Mouse (Mus musculus): ENCODE data around the gene Snrpa. TPM values are rescaled to one million over a fixed set of nuclear protein-coding genes. Genes with fewer than 3 reads are reported as not detected.

Snrpa gene
- polyA plus RNA-seq, 1 experiment from 2014 or later = 245 TPM

DNA sequence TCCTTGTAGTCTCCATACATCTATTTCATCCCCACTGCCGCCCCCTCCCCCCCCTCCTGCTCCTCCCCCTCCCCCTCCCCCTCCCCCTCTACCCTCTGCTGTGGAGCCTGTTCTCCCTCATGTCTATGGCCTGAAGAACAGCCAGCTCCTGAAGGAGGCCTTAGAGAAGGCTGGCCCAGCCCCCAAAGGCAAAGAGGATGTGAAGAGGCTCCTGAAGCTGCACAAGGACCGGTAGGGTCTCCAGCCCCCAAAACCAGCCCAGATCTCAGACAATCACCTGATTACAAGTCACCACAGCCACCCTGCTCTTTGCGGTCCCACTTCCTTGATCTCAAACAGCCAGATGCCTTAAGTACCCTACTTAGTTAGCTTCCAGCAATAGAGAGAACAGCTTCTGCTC is 1.1 kb upstream of the Snrpa start:
- ATAC-seq = no peak
- Histone ChIP-seq H3K27me3 (no peaks in the 10 kb centered on the region), H3K4me2 (replicated peaks) (no peak overlapping the region), H3K4me3 (replicated peaks) (no peak overlapping the region), H3K4me1 (replicated peaks) (peaks cover 30% of the 10 kb centered on the region), H3K27ac (no peak overlapping the region), H3K36me3 (peaks cover 37% of the 10 kb centered on the region), H3K9ac (replicated peaks) (no peak overlapping the region), H3K9me3 (no peaks in the 10 kb centered on the region)
- WGBS = 84% methylated on average over 3 of the region's 3 CpGs

DNA sequence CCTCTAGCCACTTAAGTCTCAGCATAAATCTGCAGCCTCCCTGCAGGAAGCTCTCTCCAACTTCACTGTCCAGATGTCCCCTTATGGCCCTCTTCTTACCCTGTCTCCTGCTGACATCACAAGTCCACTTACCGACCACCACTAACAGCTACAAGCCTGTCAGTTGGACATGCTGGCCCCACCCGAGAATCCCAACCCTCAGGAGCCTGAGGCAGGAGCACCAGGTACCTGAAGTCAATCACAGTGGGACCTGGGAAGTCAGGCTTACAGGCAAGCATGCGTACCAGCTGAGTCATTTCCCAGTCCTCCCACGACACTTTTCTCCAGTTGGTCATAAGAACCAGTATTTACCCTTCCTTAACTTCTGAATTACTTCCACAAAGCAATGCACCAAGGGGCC is 2.3 kb downstream of the Snrpa start:
- H3K4me3 ChIP-seq (replicated peaks) = peak overlapping the region; percentile 5
- no peak overlapping the region for H3K27ac ChIP-seq
- peak overlapping the region; percentile 44 for H3K9ac ChIP-seq (replicated peaks)
- WGBS = 88% methylated on average over 4 of the region's 4 CpGs
- ATAC-seq = no peak
- peaks cover 61% of the 10 kb centered on the region for H3K36me3 ChIP-seq
- H3K4me2 ChIP-seq (replicated peaks) = peak overlapping the region; percentile 95
- H3K4me1 ChIP-seq (replicated peaks) = peaks cover 30% of the 10 kb centered on the region
- no peaks in the 10 kb centered on the region for H3K27me3 ChIP-seq
- no peaks in the 10 kb centered on the region for H3K9me3 ChIP-seq

DNA sequence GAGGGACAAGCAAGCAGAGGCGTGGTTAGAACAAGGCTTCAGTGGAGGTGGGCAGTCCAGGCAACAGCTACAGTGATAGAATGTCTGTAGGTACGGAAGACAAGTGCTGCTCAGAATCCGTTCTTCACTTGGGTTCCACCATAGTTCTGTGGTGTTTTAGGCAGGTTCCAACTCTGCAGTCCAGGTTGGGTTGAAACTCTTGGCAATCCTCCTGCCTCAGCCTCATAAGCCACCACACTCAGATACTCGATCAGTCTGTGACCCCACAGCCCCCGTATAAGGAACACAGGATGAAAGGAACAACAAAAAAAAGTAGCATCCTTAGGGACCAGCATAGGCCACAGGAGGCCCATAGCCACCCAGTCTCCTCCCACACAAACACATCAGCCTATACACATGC is 3.6 kb downstream of the Snrpa start:
- no peak overlapping the region for H3K27ac ChIP-seq
- no peak overlapping the region for H3K4me2 ChIP-seq (replicated peaks)
- no peaks in the 10 kb centered on the region for H3K27me3 ChIP-seq
- H3K9me3 ChIP-seq = no peaks in the 10 kb centered on the region
- no peak for ATAC-seq
- no peak overlapping the region for H3K4me3 ChIP-seq (replicated peaks)
- WGBS = 93% methylated on average over 5 of the region's 5 CpGs
- H3K36me3 ChIP-seq = peaks cover 68% of the 10 kb centered on the region
- peaks cover 30% of the 10 kb centered on the region for H3K4me1 ChIP-seq (replicated peaks)
- H3K9ac ChIP-seq (replicated peaks) = no peak overlapping the region

DNA sequence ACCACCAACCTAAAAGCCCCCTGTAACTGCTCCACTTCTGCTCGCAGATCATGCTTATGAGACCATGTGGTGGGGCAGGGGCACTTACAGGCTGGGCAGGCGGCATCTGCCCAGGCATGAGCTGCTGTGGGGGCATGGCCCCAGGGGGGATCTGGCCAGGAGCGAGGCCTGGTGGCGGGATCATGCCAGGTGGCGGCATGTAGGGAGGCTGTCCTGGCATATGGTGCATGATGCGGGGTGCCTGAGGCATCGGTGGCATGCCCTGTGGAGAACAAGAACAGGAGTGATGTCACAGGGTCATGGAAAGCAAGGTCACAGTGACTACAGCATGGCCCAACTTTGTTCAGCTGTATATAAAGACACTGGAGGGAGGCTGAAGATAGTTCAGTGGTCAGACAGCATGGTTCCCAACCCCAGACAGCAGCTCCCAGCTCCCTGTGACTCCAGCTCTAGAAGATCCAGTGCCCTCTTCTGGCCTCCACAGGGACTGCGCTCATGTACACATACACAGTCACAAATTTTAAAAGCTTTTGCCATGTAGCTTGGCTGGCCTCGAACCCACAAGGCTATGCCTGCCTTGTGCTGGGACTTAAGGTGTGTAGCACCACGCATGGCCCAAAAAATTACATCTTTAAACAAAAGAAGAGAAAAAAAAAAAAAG is 6.7 kb downstream of the Snrpa start:
- Histone ChIP-seq H3K27me3 (no peaks in the 10 kb centered on the region), H3K4me1 (replicated peaks) (peaks cover 16% of the 10 kb centered on the region), H3K9ac (replicated peaks) (no peak overlapping the region), H3K36me3 (peaks cover 97% of the 10 kb centered on the region), H3K4me2 (replicated peaks) (no peak overlapping the region), H3K4me3 (replicated peaks) (no peak overlapping the region), H3K9me3 (no peaks in the 10 kb centered on the region), H3K27ac (no peak overlapping the region)
- WGBS = 93% methylated on average over 10 of the region's 10 CpGs
- ATAC-seq = peak; percentile 31; the same call in 1 of the 2 replicates

DNA sequence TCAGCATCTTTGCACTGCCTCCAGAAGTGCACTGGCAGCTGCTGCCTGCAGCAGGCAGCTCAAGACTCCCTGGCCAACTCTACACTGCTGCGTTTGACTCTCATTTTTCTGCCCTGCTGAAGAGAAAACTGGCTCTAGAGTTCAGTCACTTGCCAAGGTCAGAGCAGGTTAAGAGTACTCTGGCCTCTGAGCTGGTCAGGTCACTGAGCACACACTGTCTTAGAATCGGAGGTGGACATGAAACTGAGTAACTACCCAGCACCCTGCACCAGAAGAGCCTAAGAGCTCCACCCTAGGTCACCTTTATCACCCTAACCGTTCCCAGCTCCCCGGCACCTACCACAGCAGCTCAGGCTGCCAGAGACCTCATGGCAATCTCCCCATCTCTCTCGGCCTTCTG is 10.1 kb downstream of the Snrpa start:
- peaks cover 80% of the 10 kb centered on the region for H3K36me3 ChIP-seq
- no peak overlapping the region for H3K9ac ChIP-seq (replicated peaks)
- H3K4me1 ChIP-seq (replicated peaks) = no peaks in the 10 kb centered on the region; the same call in 1 of the 2 replicates
- no peaks in the 10 kb centered on the region for H3K9me3 ChIP-seq
- H3K4me3 ChIP-seq (replicated peaks) = no peak overlapping the region
- H3K27ac ChIP-seq = no peak overlapping the region
- H3K27me3 ChIP-seq = no peaks in the 10 kb centered on the region
- 93% methylated on average over 5 of the region's 5 CpGs for WGBS
- H3K4me2 ChIP-seq (replicated peaks) = no peak overlapping the region
- ATAC-seq = no peak

DNA sequence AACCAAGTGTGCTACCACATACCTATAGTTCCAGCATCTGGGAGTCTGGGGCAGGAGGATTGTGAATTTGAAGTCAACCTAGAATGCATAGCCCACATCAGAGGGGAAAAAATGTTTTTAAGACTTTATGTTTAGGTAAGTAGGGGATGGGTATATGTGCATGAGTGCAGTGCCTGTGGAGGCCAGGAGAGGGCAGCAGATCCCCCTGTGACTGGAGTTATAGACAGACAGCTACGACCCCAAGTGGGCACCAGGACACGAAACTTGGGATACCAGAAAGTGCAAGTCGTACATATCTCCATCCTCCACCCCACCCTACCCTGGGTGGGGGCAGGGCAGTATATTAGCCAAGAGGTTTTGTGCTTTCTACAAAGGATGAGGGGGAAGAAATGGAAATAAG is 11.1 kb downstream of the Snrpa start:
- Histone ChIP-seq H3K27ac (no peak overlapping the region), H3K9me3 (no peaks in the 10 kb centered on the region), H3K4me3 (replicated peaks) (no peak overlapping the region), H3K4me2 (replicated peaks) (no peak overlapping the region), H3K27me3 (no peaks in the 10 kb centered on the region), H3K9ac (replicated peaks) (no peak overlapping the region), H3K4me1 (replicated peaks) (peaks cover 7% of the 10 kb centered on the region), H3K36me3 (peaks cover 70% of the 10 kb centered on the region)
- WGBS = 72% methylated on average over 3 of the region's 3 CpGs
- ATAC-seq = no peak

DNA sequence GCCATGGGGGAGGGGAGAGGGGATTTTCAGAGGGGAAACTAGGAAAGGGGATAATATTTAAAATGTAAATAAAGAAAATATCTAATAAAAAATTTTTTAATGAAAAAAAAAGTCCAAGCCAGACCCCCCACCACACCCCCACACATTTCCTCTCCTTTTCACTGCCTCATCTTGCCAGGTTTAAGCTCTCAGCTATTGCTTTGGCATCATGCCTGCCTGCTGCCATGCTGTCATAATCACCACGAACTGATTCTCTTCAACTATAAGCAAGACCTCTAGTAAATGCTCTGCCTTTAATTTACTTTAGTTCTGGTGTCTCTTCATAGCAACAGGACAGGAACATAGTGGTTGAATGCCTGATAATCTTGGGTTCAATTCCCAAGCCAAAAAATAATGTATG is 13.6 kb downstream of the Snrpa start:
- Histone ChIP-seq H3K9me3 (no peaks in the 10 kb centered on the region), H3K36me3 (peaks cover 45% of the 10 kb centered on the region), H3K9ac (replicated peaks) (no peak overlapping the region), H3K27ac (no peak overlapping the region), H3K4me1 (replicated peaks) (peaks cover 21% of the 10 kb centered on the region), H3K4me3 (replicated peaks) (no peak overlapping the region), H3K27me3 (no peaks in the 10 kb centered on the region), H3K4me2 (replicated peaks) (no peak overlapping the region)
- WGBS = 79% methylated on average over 1 of the region's 1 CpGs
- no peak for ATAC-seq

DNA sequence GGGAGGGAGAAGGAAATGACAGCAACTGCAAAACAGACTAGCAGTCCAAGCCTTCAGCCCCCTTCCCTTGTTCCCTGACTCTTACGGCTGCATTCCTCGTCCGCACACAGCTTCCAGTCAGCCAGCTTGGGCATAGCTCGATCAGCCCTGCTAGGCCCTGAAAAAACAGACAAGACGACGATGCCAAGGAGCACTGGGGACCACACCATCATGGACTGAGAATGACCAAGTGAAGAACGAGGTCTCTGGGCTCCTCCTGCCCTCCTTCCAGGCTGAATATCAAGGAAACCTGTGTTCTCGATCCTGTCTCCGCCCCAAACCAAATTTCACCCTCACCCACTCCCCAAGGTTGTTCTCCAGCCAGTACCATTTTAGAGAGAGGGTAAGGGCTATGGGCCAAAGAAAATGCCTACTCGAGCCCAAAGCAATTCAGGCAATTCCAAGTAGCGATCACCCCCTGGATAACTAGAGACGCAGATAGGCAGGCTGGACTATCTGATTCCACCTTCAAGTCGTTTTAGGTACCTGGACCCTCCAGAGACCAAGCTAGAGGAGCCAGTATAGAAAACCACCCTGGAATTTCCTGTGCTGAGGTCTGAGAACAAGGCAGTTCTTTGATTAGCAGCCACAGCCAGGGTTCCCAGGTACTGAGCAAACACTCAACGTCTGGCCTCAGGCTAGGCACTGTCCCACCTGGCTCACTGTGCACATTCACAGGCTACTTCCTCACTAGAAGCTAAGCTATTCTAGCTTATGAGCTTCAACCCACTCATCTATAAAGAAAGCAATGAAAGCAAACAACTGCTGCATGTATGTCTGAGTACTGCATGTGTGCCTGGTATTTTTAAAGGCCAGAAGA is 15.0 kb downstream of the Snrpa start, which contains the start of the genes Gm21983 and Mia:
Gene Gm21983, minus strand, starts transcription at position 250 of the 859 bp plus-strand sequence.
Gene Mia, minus strand, starts transcription at position 321 of the 859 bp plus-strand sequence.
- ATAC-seq = no peak
- 0 out of 2 replicates have a peak within 1 kb of the TSS, but pooled peaks have one; percentile 1 for H3K9ac ChIP-seq (replicated peaks)
- H3K27ac ChIP-seq = peak within 1 kb of the TSS; percentile 88
- 67% methylated on average over 14 of the region's 14 CpGs for WGBS
- no peak within 1 kb of the TSS for H3K4me2 ChIP-seq (replicated peaks)
- H3K4me1 ChIP-seq (replicated peaks) = peaks cover 21% of the 10 kb centered on the region
- no peaks in the 10 kb centered on the region for H3K9me3 ChIP-seq
- H3K27me3 ChIP-seq = no peaks in the 10 kb centered on the region
- peaks cover 31% of the 10 kb centered on the region for H3K36me3 ChIP-seq
- no peak within 1 kb of the TSS for H3K4me3 ChIP-seq (replicated peaks)

DNA sequence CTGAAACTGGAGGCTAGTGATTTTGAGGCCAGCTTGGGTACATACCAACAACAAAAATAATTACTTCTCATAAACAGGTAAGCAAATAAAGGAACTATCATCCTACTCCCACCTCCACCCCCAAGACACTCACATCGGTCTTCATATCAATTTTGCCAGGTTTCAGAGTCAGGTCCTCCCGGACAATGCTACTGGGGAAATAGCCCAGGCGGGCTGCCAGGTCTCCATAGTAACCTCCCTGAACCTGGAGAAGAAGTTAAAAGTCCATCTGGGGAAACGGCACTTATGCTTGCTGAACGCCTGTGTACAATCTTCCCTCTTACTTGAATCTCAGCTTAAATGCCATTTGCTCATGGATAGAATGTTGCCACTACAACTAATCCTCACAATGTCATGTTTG is 16.0 kb downstream of the Snrpa start:
- peaks cover 22% of the 10 kb centered on the region for H3K36me3 ChIP-seq
- peak overlapping the region; percentile 88 for H3K27ac ChIP-seq
- WGBS = 39% methylated on average over 5 of the region's 5 CpGs
- H3K4me1 ChIP-seq (replicated peaks) = peaks cover 21% of the 10 kb centered on the region
- ATAC-seq = no peak
- H3K4me3 ChIP-seq (replicated peaks) = no peak overlapping the region
- no peaks in the 10 kb centered on the region for H3K9me3 ChIP-seq
- H3K27me3 ChIP-seq = no peaks in the 10 kb centered on the region
- H3K4me2 ChIP-seq (replicated peaks) = no peak overlapping the region
- H3K9ac ChIP-seq (replicated peaks) = no peak overlapping the region

DNA sequence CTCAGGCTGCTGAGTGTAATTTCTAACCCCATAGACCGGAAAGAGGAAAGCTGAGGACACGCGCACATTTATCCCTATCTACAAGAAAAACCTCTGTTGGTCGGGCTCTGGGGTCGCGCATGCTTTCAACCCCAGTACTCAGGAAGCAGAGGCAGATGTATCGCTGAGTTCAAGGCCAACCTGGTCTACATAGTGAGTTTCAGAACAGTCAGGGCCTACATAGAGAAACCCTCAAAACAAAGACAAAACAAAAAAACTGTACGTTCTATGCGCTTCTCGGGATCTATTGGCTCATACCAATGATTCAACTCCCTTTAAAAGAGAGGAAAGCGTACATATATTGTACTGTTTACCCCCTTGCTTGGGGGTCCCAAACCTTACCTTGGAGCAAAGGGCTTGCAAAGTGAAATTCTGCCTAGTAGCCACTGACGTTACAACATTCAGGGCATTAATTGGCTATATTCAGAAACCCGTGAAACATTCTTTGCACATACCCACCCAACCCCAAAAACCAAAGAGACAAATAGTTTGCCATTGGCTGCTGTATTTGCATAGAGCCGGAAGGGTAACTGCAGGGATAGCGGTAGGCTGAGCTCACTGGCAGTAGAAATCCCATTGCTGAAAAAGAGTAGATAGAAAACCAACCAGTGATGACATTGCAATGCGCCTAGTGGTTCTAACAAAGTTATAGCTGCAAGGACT is 16.7 kb downstream of the Snrpa start:
- Histone ChIP-seq H3K9ac (replicated peaks) (peak overlapping the region; percentile 46; the same call in 1 of the 2 replicates), H3K9me3 (no peaks in the 10 kb centered on the region), H3K27me3 (no peaks in the 10 kb centered on the region), H3K4me1 (replicated peaks) (peaks cover 21% of the 10 kb centered on the region), H3K4me2 (replicated peaks) (peak overlapping the region; percentile 53), H3K36me3 (peaks cover 22% of the 10 kb centered on the region), H3K4me3 (replicated peaks) (peak overlapping the region; percentile 69), H3K27ac (peak overlapping the region; percentile 88)
- ATAC-seq = no peak
- 44% methylated on average over 16 of the region's 16 CpGs for WGBS

DNA sequence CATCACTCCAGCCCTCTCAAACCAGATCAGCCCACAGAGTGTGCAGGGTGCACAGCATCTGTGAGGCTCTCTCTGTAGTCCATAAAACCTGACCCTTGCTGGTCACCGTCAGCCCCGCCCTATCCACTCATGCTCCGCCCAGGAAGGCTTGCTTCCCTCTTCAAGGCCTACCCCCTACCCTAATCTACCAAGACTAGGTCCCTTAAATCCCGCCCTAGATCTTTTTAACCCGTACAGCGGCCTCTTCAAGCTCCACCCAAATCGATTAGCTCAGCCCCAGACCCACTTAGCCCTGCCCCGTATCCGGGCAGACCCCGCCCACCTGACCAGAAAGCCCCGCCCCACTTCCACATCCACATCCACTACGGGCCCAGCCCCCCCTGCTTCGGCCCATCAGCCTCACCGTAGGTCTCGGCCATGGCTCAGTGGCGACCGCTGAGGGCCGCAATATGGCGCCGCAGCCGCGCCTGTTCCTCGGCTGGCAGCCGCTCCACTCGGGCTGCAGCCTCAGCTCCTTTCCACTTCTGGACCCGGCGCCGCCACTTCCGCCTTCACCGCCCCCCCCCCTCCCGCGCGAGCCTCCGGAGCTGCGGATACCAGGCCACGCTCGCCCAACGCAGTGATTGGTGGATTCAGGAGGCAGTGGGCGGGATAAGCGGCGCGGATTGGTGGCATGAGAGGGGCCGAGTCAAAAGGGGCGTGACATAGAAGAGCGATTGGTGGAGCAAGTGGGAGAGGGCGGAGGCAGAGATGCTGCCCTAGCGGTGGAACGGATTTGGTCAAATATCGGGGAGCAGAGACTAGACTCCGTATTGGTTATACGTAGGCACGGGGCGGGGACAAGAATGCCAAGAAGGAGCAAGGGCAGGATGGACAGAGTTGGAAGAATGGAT is 17.5 kb downstream of the Snrpa start, which contains the start of gene Rab4b:
Gene Rab4b, minus strand, starts transcription at position 573 of the 893 bp plus-strand sequence.
- H3K9ac ChIP-seq (replicated peaks) = peak within 1 kb of the TSS; percentile 61
- H3K4me2 ChIP-seq (replicated peaks) = peak within 1 kb of the TSS; percentile 54
- H3K27ac ChIP-seq = peak within 1 kb of the TSS; percentile 92
- H3K4me1 ChIP-seq (replicated peaks) = peaks cover 21% of the 10 kb centered on the region
- H3K9me3 ChIP-seq = no peaks in the 10 kb centered on the region
- ATAC-seq = peak; percentile 97
- peaks cover 24% of the 10 kb centered on the region for H3K36me3 ChIP-seq
- WGBS = under 1% methylated on average over 49 of the region's 53 CpGs
- no peaks in the 10 kb centered on the region for H3K27me3 ChIP-seq
- peak within 1 kb of the TSS; percentile 69 for H3K4me3 ChIP-seq (replicated peaks)
